In the genomic region with DNA sequence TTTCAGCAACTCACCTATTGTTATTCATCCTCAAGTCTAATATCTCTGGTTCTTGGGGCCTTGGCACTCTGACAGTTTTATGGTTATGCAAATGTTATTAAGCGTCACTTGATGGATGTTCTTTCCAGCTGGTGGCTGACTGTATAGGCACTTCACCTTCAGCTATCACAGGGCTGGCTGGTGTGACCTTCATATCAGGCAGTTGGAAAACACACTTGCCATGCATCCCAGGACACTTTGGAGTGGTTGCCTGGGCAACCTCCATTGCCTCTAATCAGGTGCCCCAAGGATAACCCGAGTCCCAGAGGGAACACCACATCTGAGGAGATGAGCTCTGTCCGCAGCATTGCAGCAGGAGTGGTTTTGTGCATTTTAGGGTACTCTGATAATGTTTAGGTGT, we compare ENCODE assay signal across 8 mouse cellular contexts. TPM values are rescaled to one million over a fixed set of nuclear protein-coding genes. Genes with fewer than 3 reads are reported as not detected.
DNase-seq lines count a peak whose midpoint lies in the region; ATAC-seq and TF ChIP-seq lines count a peak whose summit lies in the region.
"Had no signal": no experiment of that assay in that cellular context is flagged by ENCODE, and none has a peak within 500 bp of the region (broad histone marks: within the 10 kb centered on the region; RNA-seq: fewer than 3 reads in every experiment).

No protein-coding gene starts in this region.

- H3K4me1 ChIP-seq in heart, postnatal 0 days (ENCODE audit: control insufficient read depth, insufficient read depth), result no peaks in the 10 kb centered on the region; the same call in 1 of the 2 replicates
- peaks cover 39% of the 10 kb centered on the region for H3K4me1 ChIP-seq in midbrain, embryonic 13.5 days (replicated peaks)

- no peaks in the 10 kb centered on the region for H3K36me3 ChIP-seq in heart, postnatal 0 days (replicated peaks; ENCODE audit: control insufficient read depth, insufficient read depth, low read length)
- H3K36me3 ChIP-seq in midbrain, embryonic 13.5 days, result no peaks in the 10 kb centered on the region

- no peak overlapping the region for H3K9ac ChIP-seq in heart, postnatal 0 days (replicated peaks; ENCODE audit: low read depth, low read length)
- H3K9ac ChIP-seq in midbrain, embryonic 13.5 days (replicated peaks), result no peak overlapping the region

- TF ChIP-seq CTCF in heart, postnatal 0 days (IDR thresholded peaks at IDR 0.05; ENCODE audit: low read depth), result no peak

- no peak for TF ChIP-seq EP300 in heart, postnatal 0 days (IDR thresholded peaks at IDR 0.05; ENCODE audit: low read depth)

- 0 out of 2 replicates have a peak overlapping the region, but pooled peaks have one; percentile 23 for H3K27ac ChIP-seq in heart, postnatal 0 days (ENCODE audit: low read depth)
- H3K27ac ChIP-seq in midbrain, embryonic 13.5 days, result peak overlapping the region; percentile 65

- H3K4me3 ChIP-seq in heart, postnatal 0 days (ENCODE audit: low read depth, low read length), result no peak overlapping the region
- H3K4me3 ChIP-seq in midbrain, embryonic 13.5 days (replicated peaks), result no peak overlapping the region

- H3K27me3 ChIP-seq in heart, postnatal 0 days (ENCODE audit: control insufficient read depth, insufficient read depth, low read length), result no peaks in the 10 kb centered on the region
- no peaks in the 10 kb centered on the region for H3K27me3 ChIP-seq in midbrain, embryonic 13.5 days
- H3K27me3 ChIP-seq: Patski had no signal

- DNase-seq in WW6 (ENCODE audit: low read depth, low spot score), result peak; percentile 42
- DNase-seq in adrenal gland, postnatal 25 days, result peak; percentile 3
- peak; percentile 71 for DNase-seq in heart, postnatal 0 days (ENCODE audit: low spot score)
- DNase-seq in T-cell, adult 2 months (ENCODE audit: low spot score), result no peak
- no peak for DNase-seq in layer of hippocampus, postnatal 10 days (ENCODE audit: low spot score in 2 of 2)

- no peaks in the 10 kb centered on the region for H3K9me3 ChIP-seq in heart, postnatal 0 days (replicated peaks; ENCODE audit: control insufficient read depth, low read length)
- no peaks in the 10 kb centered on the region for H3K9me3 ChIP-seq in midbrain, embryonic 13.5 days

- ATAC-seq in heart, postnatal 0 days (ENCODE audit: insufficient read depth, low read depth), result peak; percentile 98
- peak; percentile 66 for ATAC-seq in midbrain, embryonic 13.5 days
- ATAC-seq in inflammation-experienced regulatory T-cells, adult 6 months, result no peak
- ATAC-seq: Patski had no signal

- H3K4me2 ChIP-seq in heart, postnatal 0 days (ENCODE audit: low read depth, low read length), result no peak overlapping the region
- H3K4me2 ChIP-seq in midbrain, embryonic 13.5 days (replicated peaks), result no peak overlapping the region

- WGBS in heart, postnatal 0 days, result 28% methylated on average over 3 of the region's 3 CpGs
- 28% methylated on average over 3 of the region's 3 CpGs for WGBS in midbrain, embryonic 13.5 days

RNA-seq across cellular contexts. Expression of a gene that starts 35.8 kb away (rescaled TPM):
- total RNA-seq in adrenal gland, postnatal 25 days (2021), result 23.9 and 31.9 TPM in 2 replicates
- total RNA-seq in heart, postnatal 0 days (2014; rRNA removed; ENCODE audit: low replicate concordance), result 1.6 and 3.3 TPM in 2 replicates
- 4.9 and 5.0 TPM in 2 replicates for polyA plus RNA-seq in heart, postnatal 0 days (2015; fragmentation: Nextera tagmentation; extraction: Ambion mirVana)
- polyA plus RNA-seq in midbrain, embryonic 13.5 days (2015; fragmentation: Nextera tagmentation; extraction: Ambion mirVana), result 17.7 and 19.9 TPM in 2 replicates
- 10 to 100 TPM; 53.1 to 57.8 TPM for total RNA-seq in layer of hippocampus, postnatal 10 days (2021)
- under 1 TPM in 1 of 3 experiments, not detected in 2; 0.09 TPM for polyA plus RNA-seq in inflammation-experienced regulatory T-cells, adult 6 months (2017; shearing (Covaris generic))

Comparison
In these comparisons a context has a peak if more than half of its experiments do, and no peak if none do; other contexts are left out.
1. DNase-seq: peak in WW6 (single experiment), adrenal gland, postnatal 25 days (single experiment) and heart, postnatal 0 days (single experiment); none in T-cell, adult 2 months (single experiment) and layer of hippocampus, postnatal 10 days (0 of 2).